Mouse (Mus musculus) 416B (cell line): ENCODE results near the gene Mfsd6.
"Not testable (repeated sequence)": the region's sequence is repeated elsewhere in the genome, so short reads cannot be mapped to it uniquely, and the experiment has no call there.

ENCODE experiments used
- DNase-seq: peaks from one replicate; pipeline ENCODE4 v3.0.0; 2011; ENCODE audit warnings: low read depth

Gene Mfsd6

GRCm38 (mm10) chr1:52708745-52709144 is 18.5 kb downstream of the Mfsd6 start:
- DNase-seq: peak; percentile 94

- DNase-seq: no peak
Observed at GRCm38 (mm10) chr1:52707030-52707429, 20.2 kb downstream of the Mfsd6 start.

DNA sequence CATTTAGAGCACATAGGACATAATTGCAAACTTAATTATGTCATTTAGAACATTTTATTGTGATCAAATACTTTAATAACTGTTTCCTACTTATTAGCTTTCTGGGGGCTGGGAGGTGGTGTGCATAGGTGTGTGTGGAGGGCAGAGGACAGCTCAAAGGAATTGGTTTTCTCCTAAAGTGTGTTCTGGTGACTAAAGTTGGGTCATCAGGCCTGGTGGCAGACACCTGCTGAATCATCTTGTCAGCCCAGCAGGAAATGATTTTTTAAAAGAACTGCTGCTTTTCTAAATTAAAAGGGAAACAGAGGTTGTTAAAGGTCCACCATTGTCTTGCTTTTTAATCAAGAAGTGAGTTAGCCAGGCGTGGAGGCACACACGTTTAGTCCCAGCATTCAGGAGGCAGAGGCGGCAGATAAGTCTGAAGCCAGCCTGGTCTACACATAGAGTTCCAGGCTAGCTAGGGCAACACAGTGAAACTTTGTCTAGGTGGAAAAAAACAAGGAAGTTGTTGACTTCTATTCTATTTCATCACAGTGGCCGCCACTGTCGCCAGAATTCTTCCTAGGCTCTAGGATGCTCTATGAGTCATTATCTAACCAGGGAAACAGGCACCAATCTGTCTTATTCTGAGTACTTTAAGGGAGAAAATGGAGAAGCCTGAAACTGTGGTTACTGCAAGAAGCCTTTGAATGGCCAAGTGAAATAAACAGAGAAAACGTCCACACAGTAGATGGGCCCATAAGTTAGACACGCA is 24.3 kb downstream of the Mfsd6 start:
- peak; percentile 83 for DNase-seq

GRCm38 (mm10) chr1:52701941-52702340 is 25.3 kb downstream of the Mfsd6 start:
- no peak for DNase-seq

- not testable (repeated sequence) for DNase-seq
Observed at GRCm38 (mm10) chr1:52694456-52694855, 32.8 kb downstream of the Mfsd6 start.

GRCm38 (mm10) chr1:52687636-52688035 is 39.6 kb downstream of the Mfsd6 start:
- no peak for DNase-seq

- DNase-seq: no peak
Observed at GRCm38 (mm10) chr1:52683550-52683949, 43.7 kb downstream of the Mfsd6 start.

GRCm38 (mm10) chr1:52676621-52677020 is 50.6 kb downstream of the Mfsd6 start:
- DNase-seq: peak; percentile 80

GRCm38 (mm10) chr1:52675561-52676551 is 51.4 kb downstream of the Mfsd6 start:
- peak; percentile 77 for DNase-seq

- DNase-seq: no peak
Observed at GRCm38 (mm10) chr1:52669931-52670330, 57.3 kb downstream of the Mfsd6 start.

DNA sequence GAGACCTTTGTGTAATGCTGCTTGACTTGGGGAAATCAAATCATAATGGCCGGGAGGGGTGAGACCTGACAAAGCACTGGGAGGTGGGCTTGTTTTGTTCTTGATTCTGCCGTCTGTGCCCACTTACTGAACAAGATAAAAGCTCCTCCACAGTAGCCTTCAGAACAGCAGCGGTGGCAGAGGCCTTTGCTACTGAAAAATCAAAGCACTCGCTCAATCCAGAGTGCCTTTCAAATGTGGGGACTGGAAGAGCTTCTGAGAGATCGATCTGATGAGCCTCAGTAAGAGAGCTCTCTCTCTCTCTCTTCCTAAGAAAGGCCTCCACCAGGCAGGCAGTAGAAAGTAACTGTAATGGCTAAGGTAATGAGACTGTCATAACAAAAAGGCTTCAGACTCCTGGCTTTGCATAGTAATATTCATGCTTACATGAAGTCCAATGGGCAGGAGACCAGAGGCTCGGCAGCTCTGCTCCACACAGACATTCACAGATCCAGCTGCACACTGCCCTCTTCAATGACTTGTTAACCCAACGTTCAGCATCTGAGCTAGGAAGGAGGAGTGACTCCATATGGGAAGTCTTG is 58.4 kb downstream of the Mfsd6 start:
- no peak for DNase-seq

DNA sequence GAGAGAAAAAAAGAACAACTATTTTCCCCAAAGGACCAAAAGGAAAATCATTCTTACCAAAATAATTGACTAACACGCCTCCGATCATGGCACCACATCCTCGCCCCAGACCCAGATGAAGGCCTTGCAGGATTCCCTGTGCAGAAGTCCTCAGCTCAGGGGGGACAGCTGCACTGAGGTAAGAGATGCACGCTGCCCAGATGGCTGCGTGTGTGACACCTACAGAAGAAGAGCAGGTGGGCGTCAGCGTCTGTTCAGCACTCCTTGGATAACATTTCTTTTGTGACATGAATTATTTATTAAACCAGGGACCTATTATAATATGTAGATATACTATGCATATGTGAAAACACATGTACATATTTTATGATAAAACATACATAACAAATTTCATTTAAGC is 64.0 kb downstream of the Mfsd6 start:
- no peak for DNase-seq

DNA sequence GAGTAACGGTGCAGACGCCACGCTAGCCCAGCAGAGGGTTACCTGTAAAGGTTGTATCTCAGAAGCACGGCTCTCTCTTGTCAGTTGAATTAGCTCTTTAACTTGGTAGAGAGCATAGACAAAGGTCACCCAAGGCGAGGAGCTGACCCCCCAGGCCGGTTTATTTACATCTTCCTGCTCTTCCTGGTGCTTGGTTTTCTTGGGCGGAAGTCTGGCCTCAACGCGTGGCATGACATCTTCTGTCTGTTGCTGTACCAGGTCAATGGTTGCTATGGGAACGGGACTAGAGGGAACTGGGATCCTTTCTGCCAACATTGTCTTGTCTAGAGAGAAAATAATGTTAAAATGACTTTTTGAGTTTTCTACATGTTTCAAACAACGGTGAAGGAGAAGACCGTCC is 66.5 kb downstream of the Mfsd6 start:
- no peak for DNase-seq

GRCm38 (mm10) chr1:52660278-52660677 is 67.0 kb downstream of the Mfsd6 start:
- DNase-seq: no peak

DNA sequence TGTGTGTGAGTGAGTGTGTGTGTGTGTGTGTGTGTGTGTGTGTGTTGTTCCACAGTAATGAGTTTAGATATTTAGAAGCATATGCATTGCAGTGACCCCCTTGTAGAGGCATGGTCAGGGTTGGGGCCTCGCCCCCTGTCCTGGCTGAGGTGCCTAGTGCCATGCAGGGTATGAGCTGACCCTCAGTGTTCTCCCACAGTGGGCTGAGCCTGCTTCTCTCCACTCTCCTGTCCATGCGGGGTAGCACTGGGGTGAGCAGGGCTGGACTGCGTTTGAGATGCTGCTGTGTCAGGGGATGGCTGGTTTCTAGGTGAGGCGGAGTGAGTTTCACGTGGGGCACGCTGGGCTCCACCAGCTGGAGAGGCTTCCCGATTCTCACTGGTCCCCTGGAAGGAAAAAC is 69.1 kb downstream of the Mfsd6 start:
- no peak for DNase-seq

- DNase-seq: peak; percentile 74
Observed at GRCm38 (mm10) chr1:52655153-52655552, 72.1 kb downstream of the Mfsd6 start.

GRCm38 (mm10) chr1:52653366-52653765 is 73.9 kb downstream of the Mfsd6 start:
- peak; percentile 68 for DNase-seq

- DNase-seq: peak; percentile 47
Observed at GRCm38 (mm10) chr1:52652601-52653253, 74.5 kb downstream of the Mfsd6 start.

- no peak for DNase-seq
Observed at GRCm38 (mm10) chr1:52650066-52650465, 77.2 kb downstream of the Mfsd6 start.

DNA sequence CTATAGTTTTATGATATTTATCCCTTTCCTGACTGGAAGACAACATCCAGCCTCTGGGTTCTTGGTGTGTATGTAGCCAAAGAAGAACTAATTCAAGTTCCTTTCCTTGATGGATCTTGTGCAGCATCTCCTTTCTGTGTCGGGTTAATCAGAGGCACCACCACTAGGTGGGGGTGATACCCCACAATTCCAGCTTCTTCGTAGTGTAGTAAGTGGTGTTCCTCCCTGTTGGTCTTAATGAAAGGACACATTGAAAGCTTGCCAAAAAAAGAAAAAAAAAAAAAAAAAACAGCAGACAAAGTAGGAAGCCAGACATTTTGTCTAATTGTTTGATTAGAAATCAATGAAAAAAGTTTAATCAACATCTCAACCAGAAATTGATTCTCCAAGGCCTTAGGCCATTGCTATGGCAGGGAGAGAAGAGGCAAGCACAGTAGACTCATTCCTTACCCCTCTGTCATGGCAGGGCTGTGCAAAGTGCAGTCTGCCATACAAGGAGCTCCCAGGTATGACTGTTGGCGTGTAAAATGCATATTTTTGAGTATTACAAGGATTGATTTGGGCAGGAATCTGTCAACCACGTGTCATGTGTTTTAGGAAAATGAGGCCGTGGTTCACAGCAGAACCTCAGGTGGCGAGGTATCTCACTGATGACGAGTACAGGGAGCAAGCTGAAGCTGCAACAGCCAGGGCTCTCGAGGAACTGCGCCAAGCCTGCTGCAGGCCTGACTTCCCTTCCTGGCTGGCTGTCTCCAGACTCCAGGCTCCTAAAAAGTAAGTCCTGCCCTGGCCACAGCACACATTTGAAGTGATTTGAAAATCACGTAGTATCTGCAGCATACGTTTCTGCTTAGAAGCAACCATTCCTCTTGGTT is 78.9 kb downstream of the Mfsd6 start:
- peak; percentile 88 for DNase-seq

- DNase-seq: peak; percentile 52
Observed at GRCm38 (mm10) chr1:52640736-52641135, 86.5 kb downstream of the Mfsd6 start.
